Mouse (Mus musculus): Measurements from ENCODE around the gene Supt3. TPM values are rescaled to one million over a fixed set of nuclear protein-coding genes. Genes with fewer than 3 reads are reported as not detected.

Gene Supt3
- total RNA-seq, 2 experiments from 2014 or later = 19.4 to 20.5 TPM

- no peak for ATAC-seq (replicated peaks; ENCODE audit: low FRiP score, poor library complexity, severe bottlenecking)
Measured at GRCm38 (mm10) chr17:44778141-44778540, 1.2 kb downstream of the Supt3 start.

- ATAC-seq (replicated peaks; ENCODE audit: low FRiP score, poor library complexity, severe bottlenecking) = no peak
Measured at GRCm38 (mm10) chr17:44780353-44780752, 3.4 kb downstream of the Supt3 start.

GRCm38 (mm10) chr17:44782366-44782765 is 5.4 kb downstream of the Supt3 start:
- no peak for ATAC-seq (replicated peaks; ENCODE audit: low FRiP score, poor library complexity, severe bottlenecking)

- ATAC-seq (replicated peaks; ENCODE audit: low FRiP score, poor library complexity, severe bottlenecking) = no peak
Measured at GRCm38 (mm10) chr17:44783143-44783542, 6.2 kb downstream of the Supt3 start.

- no peak for ATAC-seq (replicated peaks; ENCODE audit: low FRiP score, poor library complexity, severe bottlenecking)
Measured at GRCm38 (mm10) chr17:44788982-44789747, 12.2 kb downstream of the Supt3 start.

GRCm38 (mm10) chr17:44792218-44792917 is 15.4 kb downstream of the Supt3 start:
- ATAC-seq (replicated peaks; ENCODE audit: low FRiP score, poor library complexity, severe bottlenecking) = no peak

GRCm38 (mm10) chr17:44797331-44797730 is 20.4 kb downstream of the Supt3 start:
- ATAC-seq (replicated peaks; ENCODE audit: low FRiP score, poor library complexity, severe bottlenecking) = no peak

GRCm38 (mm10) chr17:44807031-44807430 is 30.1 kb downstream of the Supt3 start:
- 0 out of 2 replicates have a peak, but pooled peaks have one; percentile 39 for ATAC-seq (replicated peaks; ENCODE audit: low FRiP score, poor library complexity, severe bottlenecking)

GRCm38 (mm10) chr17:44814508-44815175 is 37.7 kb downstream of the Supt3 start, which contains the start of gene Runx2:
Runx2 (minus strand) TSS chr17:44814797.
- ATAC-seq (replicated peaks; ENCODE audit: low FRiP score, poor library complexity, severe bottlenecking) = no peak

GRCm38 (mm10) chr17:44818825-44819224 is 41.9 kb downstream of the Supt3 start:
- ATAC-seq (replicated peaks; ENCODE audit: low FRiP score, poor library complexity, severe bottlenecking) = no peak

- ATAC-seq (replicated peaks; ENCODE audit: low FRiP score, poor library complexity, severe bottlenecking) = no peak
Measured at GRCm38 (mm10) chr17:44819816-44820215, 42.9 kb downstream of the Supt3 start.

GRCm38 (mm10) chr17:44821940-44822339 is 45.0 kb downstream of the Supt3 start:
- ATAC-seq (replicated peaks; ENCODE audit: low FRiP score, poor library complexity, severe bottlenecking) = 0 out of 2 replicates have a peak, but pooled peaks have one; percentile 26

GRCm38 (mm10) chr17:44827124-44827523 is 50.2 kb downstream of the Supt3 start:
- ATAC-seq (replicated peaks; ENCODE audit: low FRiP score, poor library complexity, severe bottlenecking) = peak; percentile 60

- peak; percentile 94 for ATAC-seq (replicated peaks; ENCODE audit: low FRiP score, poor library complexity, severe bottlenecking)
Measured at GRCm38 (mm10) chr17:44827964-44828363, 51.0 kb downstream of the Supt3 start.

- ATAC-seq (replicated peaks; ENCODE audit: low FRiP score, poor library complexity, severe bottlenecking) = no peak
Measured at GRCm38 (mm10) chr17:44829587-44829986, 52.6 kb downstream of the Supt3 start.

GRCm38 (mm10) chr17:44831201-44831600 is 54.2 kb downstream of the Supt3 start:
- ATAC-seq (replicated peaks; ENCODE audit: low FRiP score, poor library complexity, severe bottlenecking) = no peak

- no peak for ATAC-seq (replicated peaks; ENCODE audit: low FRiP score, poor library complexity, severe bottlenecking)
Measured at GRCm38 (mm10) chr17:44842184-44842583, 65.2 kb downstream of the Supt3 start.

GRCm38 (mm10) chr17:44863165-44863564 is 86.2 kb downstream of the Supt3 start:
- no peak for ATAC-seq (replicated peaks; ENCODE audit: low FRiP score, poor library complexity, severe bottlenecking)

- no peak for ATAC-seq (replicated peaks; ENCODE audit: low FRiP score, poor library complexity, severe bottlenecking)
Measured at GRCm38 (mm10) chr17:44893592-44893991, 116.6 kb downstream of the Supt3 start.

GRCm38 (mm10) chr17:44943536-44944090 is 166.7 kb downstream of the Supt3 start:
- ATAC-seq (replicated peaks; ENCODE audit: low FRiP score, poor library complexity, severe bottlenecking) = no peak

Measured in erythroid progenitor cell, adult 5-6 weeks (primary cell).